In the genomic region with DNA sequence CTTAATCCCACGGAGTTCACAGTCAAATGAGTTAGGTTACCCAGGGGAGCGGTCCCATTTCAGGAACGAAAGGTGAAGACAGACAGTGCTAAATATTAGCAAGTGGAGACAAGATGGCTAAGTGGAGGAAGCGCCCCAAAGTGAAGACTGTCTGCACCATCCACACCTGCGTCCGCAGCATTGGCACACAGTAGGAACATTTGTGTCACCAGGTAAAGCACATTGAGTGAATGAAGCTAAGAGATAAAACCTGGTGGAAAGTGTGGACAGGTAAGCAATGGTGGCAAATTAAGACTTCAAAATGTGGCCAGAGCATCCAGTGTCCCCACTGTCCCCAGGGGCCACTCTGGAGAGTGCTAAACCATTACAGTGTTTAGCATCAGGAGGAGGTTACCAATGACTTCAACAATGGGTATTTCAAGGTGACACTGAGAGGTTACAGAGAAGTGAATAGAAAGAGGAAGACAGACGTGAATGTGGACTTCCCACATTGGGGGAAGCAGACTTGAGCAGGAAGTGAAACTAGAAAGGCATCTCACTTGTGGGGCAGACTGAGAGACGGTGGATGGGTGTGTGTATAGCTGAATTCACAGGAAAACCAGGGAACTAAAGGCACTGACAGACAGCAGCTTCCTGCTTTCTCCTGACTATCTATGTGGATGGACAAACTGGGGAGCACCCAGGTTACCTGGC, we compare ENCODE assay signal across 22 mouse cellular contexts. TPM values are rescaled to one million over a fixed set of nuclear protein-coding genes. Genes with fewer than 3 reads are reported as not detected.
A peak's percentile ranks its signal among the peaks of the same experiment; 100 is the strongest.
DNase-seq lines count a peak whose midpoint lies in the region; ATAC-seq and TF ChIP-seq lines count a peak whose summit lies in the region.
"Had no signal": no experiment of that assay in that cellular context is flagged by ENCODE, and none has a peak within 500 bp of the region (broad histone marks: within the 10 kb centered on the region; RNA-seq: fewer than 3 reads in every experiment).

No protein-coding gene starts in this region.

- intact Hi-C loops in left cerebral cortex, postnatal 25 days (cut with DNase I), result no loop called here

- WGBS in lung, postnatal 0 days, result 94% methylated on average over 8 of the region's 8 CpGs
- 88% methylated on average over 8 of the region's 8 CpGs for WGBS in lung, adult 2 months

- H3K4me1 ChIP-seq in lung, postnatal 0 days (ENCODE audit: insufficient read depth, low read depth, low read length), result no peaks in the 10 kb centered on the region
- H3K4me1 ChIP-seq in lung, adult 2 months (ENCODE audit: control insufficient read depth, insufficient read depth, low read length), result no peaks in the 10 kb centered on the region
- H3K4me1 ChIP-seq in bone marrow macrophage, adult 2 months (ENCODE audit: control insufficient read depth, insufficient read depth, low read length), result peaks cover 26% of the 10 kb centered on the region
- H3K4me1 ChIP-seq: embryonic facial prominence, embryonic 10.5 days; hindbrain, embryonic 10.5 days; limb, embryonic 10.5 days; liver, embryonic 15.5 days had no signal

- H3K27ac ChIP-seq in lung, postnatal 0 days (ENCODE audit: low read length), result no peak overlapping the region
- peak overlapping the region; percentile 8 for H3K27ac ChIP-seq in bone marrow macrophage, adult 2 months (ENCODE audit: insufficient read depth, low read depth, low read length)
- H3K27ac ChIP-seq: embryonic facial prominence, embryonic 10.5 days; hindbrain, embryonic 10.5 days; kidney, postnatal 0 days; limb, embryonic 10.5 days; liver, embryonic 15.5 days had no signal

- H3K27me3 ChIP-seq in lung, postnatal 0 days (replicated peaks; ENCODE audit: insufficient read depth, low read length), result no peaks in the 10 kb centered on the region
- H3K27me3 ChIP-seq: liver, embryonic 15.5 days had no signal

- no peak overlapping the region for H3K9ac ChIP-seq in lung, postnatal 0 days (replicated peaks; ENCODE audit: low read depth)
- H3K9ac ChIP-seq: liver, embryonic 15.5 days had no signal

- no peaks in the 10 kb centered on the region for H3K9me3 ChIP-seq in lung, postnatal 0 days (ENCODE audit: low read length)
- H3K9me3 ChIP-seq: embryonic facial prominence, embryonic 10.5 days; hindbrain, embryonic 10.5 days; limb, embryonic 10.5 days; liver, embryonic 15.5 days had no signal

- no peak for TF ChIP-seq CTCF in lung, postnatal 0 days (IDR thresholded peaks at IDR 0.05)
- TF ChIP-seq CTCF in lung, adult 2 months (IDR thresholded peaks at IDR 0.05; ENCODE audit: insufficient read depth, low read length), result no peak
- TF ChIP-seq CTCF in bone marrow macrophage, adult 2 months (IDR thresholded peaks at IDR 0.05; ENCODE audit: low read depth, low read length), result no peak

- peaks cover 35% of the 10 kb centered on the region; the same call in 1 of the 2 replicates for H3K36me3 ChIP-seq in lung, postnatal 0 days (ENCODE audit: insufficient read depth, low read length)

- no peak overlapping the region for H3K4me2 ChIP-seq in lung, postnatal 0 days (replicated peaks; ENCODE audit: low read depth, low read length)
- H3K4me2 ChIP-seq: heart, embryonic 11.5 days; liver, embryonic 15.5 days had no signal

- H3K4me3 ChIP-seq in lung, postnatal 0 days (ENCODE audit: low read depth, low read length), result no peak overlapping the region
- H3K4me3 ChIP-seq in lung, adult 2 months (replicated peaks; ENCODE audit: extremely low read depth, low read depth, low read length), result no peak overlapping the region
- H3K4me3 ChIP-seq in bone marrow macrophage, adult 2 months (ENCODE audit: insufficient read depth, low read length), result no peak overlapping the region
- H3K4me3 ChIP-seq: embryonic facial prominence, embryonic 10.5 days; erythroblast, embryonic 14.5 days; hindbrain, embryonic 10.5 days; limb, embryonic 10.5 days; liver, embryonic 15.5 days had no signal

- TF ChIP-seq EP300 in lung, postnatal 0 days (IDR thresholded peaks at IDR 0.05), result no peak

- no peak for TF ChIP-seq POLR2A in lung, adult 2 months (IDR thresholded peaks at IDR 0.05; ENCODE audit: borderline replicate concordance, extremely low read depth, low read depth, low read length)
- TF ChIP-seq POLR2A in bone marrow macrophage, adult 2 months (IDR thresholded peaks at IDR 0.05; ENCODE audit: borderline replicate concordance, low read depth, low read length), result no peak

- DNase-seq in lung, postnatal 0 days (ENCODE audit: low spot score), result peak; percentile 55
- no peak for DNase-seq in lung, adult 2 months
- peak; percentile 40 for DNase-seq in CD4-positive, CD25-positive, alpha-beta regulatory T cell, adult 2 months (ENCODE audit: low read depth, low spot score)
- DNase-seq in monocyte, adult 2 months (ENCODE audit: low read depth in 1 of 2, low spot score in 2 of 2), result peak; percentile 26 to 43
- DNase-seq in left cerebral cortex, adult 9 months (ENCODE audit: low spot score in 2 of 2), result no peak
- DNase-seq in left cerebral cortex, postnatal 25 days (ENCODE audit: low spot score in 2 of 2), result no peak
- DNase-seq: adrenal gland, postnatal 36 days; cerebellum, postnatal 14 days; gastrocnemius, postnatal 10 days; right cerebral cortex, adult 18-20 months had no signal

- ATAC-seq in lung, postnatal 0 days, result no peak
- ATAC-seq in frontal cortex, adult (ENCODE audit: low TSS enrichment), result no peak
- ATAC-seq: activated CD4-positive, CD25-positive, alpha-beta regulatory T cell, adult 4 months; forebrain, embryonic 16.5 days; intestine, embryonic 16.5 days had no signal

RNA-seq across cellular contexts. Expression of a gene that starts 16.2 kb away (rescaled TPM):
- polyA plus RNA-seq in lung, postnatal 0 days (2015; fragmentation: Nextera tagmentation; extraction: Ambion mirVana), result 0.29 and 0.84 TPM in 2 replicates
- polyA plus RNA-seq in lung, adult 2 months (2012; rRNA removed), result 0.20 TPM in 1 of 2 replicates, not detected in the other
- 1.8 and 3.0 TPM in 2 replicates for polyA plus RNA-seq in bone marrow macrophage, adult 2 months (2012; ENCODE audit: insufficient read depth, insufficient read length, missing spikeins)
- total RNA-seq in left cerebral cortex, postnatal 25 days (2021), result under 1 TPM; 0.48 to 0.64 TPM
- polyA plus RNA-seq: activated CD4-positive, CD25-positive, alpha-beta regulatory T cell, adult 4 months; erythroblast, embryonic 14.5 days; forebrain, embryonic 16.5 days; liver, embryonic 15.5 days had no signal

RNA-seq across cellular contexts. Expression of a gene that starts 37.0 kb away (rescaled TPM):
- 110 and 140 TPM in 2 replicates for polyA plus RNA-seq in lung, postnatal 0 days (2015; fragmentation: Nextera tagmentation; extraction: Ambion mirVana)
- 61.3 and 104 TPM in 2 replicates for polyA plus RNA-seq in lung, adult 2 months (2012; rRNA removed)
- polyA plus RNA-seq in bone marrow macrophage, adult 2 months (2012; ENCODE audit: insufficient read depth, insufficient read length, missing spikeins), result 294 and 305 TPM in 2 replicates
- total RNA-seq in left cerebral cortex, postnatal 25 days (2021), result 10 to 100 TPM; 42.1 to 49.8 TPM

Comparison
In these comparisons a context has a peak if more than half of its experiments do, and no peak if none do; other contexts are left out.
1. DNase-seq: peak in lung, postnatal 0 days (single experiment), CD4-positive, CD25-positive, alpha-beta regulatory T cell, adult 2 months (single experiment) and monocyte, adult 2 months (2 of 2); none in lung, adult 2 months (single experiment), left cerebral cortex, adult 9 months (0 of 2) and left cerebral cortex, postnatal 25 days (0 of 2).